Mouse (Mus musculus) kidney, adult 2 months (tissue): ENCODE results near the gene Olfr97.

Experiments used
- CTCF ChIP-seq: fragments of 200-500 bp; conservative IDR thresholded peaks from 2 replicates; pipeline ENCODE4 v1.5.1; 2011; ENCODE audit warnings: low read depth, mild to moderate bottlenecking, control low read depth, low read length, moderate library complexity, mixed read lengths; ENCODE audit not compliant: insufficient read depth, insufficient read length
- POLR2A ChIP-seq: fragments of 200-500 bp; IDR thresholded peaks from one replicate; pipeline ENCODE4 v1.6.1; 2011; ENCODE audit warnings: low read depth, low read length, control low read depth

DNA sequence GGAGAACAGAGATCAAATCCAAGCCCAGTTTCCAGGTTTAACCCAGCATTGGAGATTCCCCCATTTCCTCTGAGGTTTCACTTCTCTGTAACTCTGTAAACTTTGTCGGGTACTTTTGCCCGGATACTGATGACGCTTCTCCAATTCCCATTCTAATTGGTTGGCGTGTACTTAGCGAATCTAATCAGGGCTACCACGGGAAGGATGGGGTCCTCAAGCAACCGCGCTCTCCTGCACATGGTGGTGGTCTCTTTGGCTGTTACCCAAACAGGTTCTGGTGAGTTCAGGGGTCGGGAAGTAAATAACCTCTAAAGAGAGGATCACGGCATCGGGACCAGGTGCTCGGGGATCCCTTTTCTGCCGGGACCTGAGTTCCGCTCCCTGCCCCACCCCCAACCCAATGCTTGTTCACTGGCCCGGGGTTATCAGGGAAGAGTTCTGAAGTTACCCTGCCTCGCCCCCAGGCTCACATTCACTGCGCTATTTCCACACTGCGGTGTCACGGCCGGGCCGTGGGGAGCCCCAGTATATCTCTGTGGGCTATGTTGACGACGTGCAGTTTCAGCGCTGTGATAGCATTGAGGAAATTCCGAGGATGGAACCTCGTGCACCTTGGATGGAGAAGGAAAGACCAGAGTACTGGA lies 33.0 kb upstream of the Olfr97 start, which contains the start of gene H2-M3:
- TF ChIP-seq CTCF (no peak), POLR2A (no peak)
